Mouse (Mus musculus): ENCODE measurements around the gene Paqr9. TPM values are rescaled to one million over a fixed set of nuclear protein-coding genes. Genes with fewer than 3 reads are reported as not detected.
A peak's percentile ranks its signal among the peaks of the same experiment; 100 is the strongest.

Gene Paqr9
- polyA plus RNA-seq, 1 experiment: 16.5 TPM

DNA sequence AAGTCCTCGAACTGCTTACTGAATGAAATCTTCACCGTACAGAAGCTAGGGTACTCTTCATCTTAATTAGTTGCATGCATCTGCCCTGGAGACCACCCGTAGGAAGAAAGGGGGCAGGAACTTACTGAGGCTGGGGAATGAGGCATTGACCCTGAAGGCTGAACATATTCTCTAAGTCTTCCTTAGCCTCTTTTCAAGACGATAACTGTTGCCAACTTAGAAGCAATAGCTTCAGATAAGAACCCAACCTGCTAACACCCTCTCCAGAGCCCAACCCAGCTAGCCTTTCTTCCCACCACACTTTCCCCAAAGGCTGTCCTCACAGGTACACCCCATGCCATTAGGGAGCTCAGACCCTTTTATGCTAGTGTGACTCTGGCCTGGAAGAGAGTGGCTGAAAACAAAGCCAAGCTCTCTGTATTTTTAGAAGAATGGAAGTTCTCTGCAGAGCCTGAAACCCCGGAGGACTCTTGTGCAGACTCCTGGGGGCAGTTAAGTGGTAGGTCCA lies 4.2 kb upstream of the Paqr9 start:
- no peaks in the 10 kb centered on the region for H3K36me3 ChIP-seq (ENCODE audit: control insufficient read depth, insufficient read depth, low read length)
- H3K4me3 ChIP-seq (ENCODE audit: extremely low read depth, insufficient read depth, insufficient read length): no peak overlapping the region
- no peak for TF ChIP-seq CTCF (IDR thresholded peaks at IDR 0.05; ENCODE audit: extremely low read depth, insufficient read depth, insufficient read length, insufficient replicate concordance)
- H3K4me1 ChIP-seq (ENCODE audit: control insufficient read depth, insufficient read depth, insufficient read length): peaks cover 3% of the 10 kb centered on the region; the same call in 1 of the 2 replicates
- H3K27ac ChIP-seq (ENCODE audit: insufficient read depth, low read length): peak overlapping the region; percentile 74; the same call in 1 of the 2 replicates
- H3K27me3 ChIP-seq (ENCODE audit: control insufficient read depth, insufficient read depth, low read length): peaks cover 12% of the 10 kb centered on the region
- DNase-seq (ENCODE audit: low read depth in 1 of 2, low spot score in 2 of 2): no peak
- WGBS: 70% methylated on average over 5 of the region's 5 CpGs

DNA sequence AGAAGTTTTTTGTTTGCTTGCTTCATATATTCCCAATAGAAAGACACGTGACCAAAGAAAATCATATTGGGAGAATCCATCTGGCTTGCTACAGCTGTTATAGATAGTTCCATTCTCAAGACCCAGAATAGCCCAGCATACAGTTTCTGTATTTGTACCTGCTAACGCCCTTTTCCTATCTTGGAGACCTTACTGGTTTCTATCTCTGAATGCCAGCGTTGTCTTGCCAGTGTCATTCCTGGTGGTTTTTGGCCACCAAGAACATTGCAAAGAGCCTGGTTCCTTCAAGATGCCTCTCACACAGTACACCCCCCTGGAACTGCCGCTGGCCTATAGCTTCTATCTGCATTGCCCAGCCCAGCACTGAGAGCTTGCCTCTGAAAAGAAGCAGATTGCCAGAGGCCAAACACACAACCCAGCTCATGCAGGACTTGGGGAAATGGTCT lies 3.4 kb upstream of the Paqr9 start:
- Histone ChIP-seq H3K27me3 (ENCODE audit: control insufficient read depth, insufficient read depth, low read length) (peaks cover 12% of the 10 kb centered on the region), H3K4me1 (ENCODE audit: control insufficient read depth, insufficient read depth, insufficient read length) (peaks cover 3% of the 10 kb centered on the region; the same call in 1 of the 2 replicates), H3K4me3 (ENCODE audit: extremely low read depth, insufficient read depth, insufficient read length) (no peak overlapping the region), H3K36me3 (ENCODE audit: control insufficient read depth, insufficient read depth, low read length) (no peaks in the 10 kb centered on the region), H3K27ac (ENCODE audit: insufficient read depth, low read length) (peak overlapping the region; percentile 12; the same call in 1 of the 2 replicates)
- WGBS: 82% methylated on average over 4 of the region's 4 CpGs
- TF ChIP-seq CTCF (IDR thresholded peaks at IDR 0.05; ENCODE audit: extremely low read depth, insufficient read depth, insufficient read length, insufficient replicate concordance): no peak
- no peak for TF ChIP-seq POLR2A (IDR thresholded peaks at IDR 0.05; ENCODE audit: low read depth, low read length)
- no peak for DNase-seq (ENCODE audit: low read depth in 1 of 2, low spot score in 2 of 2)

DNA sequence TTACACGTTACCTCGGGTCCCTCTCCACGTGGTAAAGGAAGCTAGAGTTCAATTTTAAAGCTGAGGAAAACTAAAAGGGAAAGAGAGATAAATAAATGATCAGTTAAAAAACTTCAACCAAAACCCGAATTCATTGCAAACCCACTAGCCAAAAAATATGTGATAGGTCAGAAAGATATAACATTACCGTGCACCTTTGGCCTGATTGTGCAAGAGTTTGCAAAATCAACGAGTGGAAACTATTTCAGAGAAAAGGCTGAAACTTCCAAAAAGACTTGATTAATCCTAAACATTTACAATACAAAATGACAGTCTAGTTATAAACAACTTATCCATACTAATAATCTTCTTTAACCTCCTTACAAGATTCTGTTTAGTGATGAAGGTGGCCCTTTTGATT lies 1.7 kb upstream of the Paqr9 start:
- Histone ChIP-seq H3K27me3 (ENCODE audit: control insufficient read depth, insufficient read depth, low read length) (peaks cover 12% of the 10 kb centered on the region), H3K36me3 (ENCODE audit: control insufficient read depth, insufficient read depth, low read length) (no peaks in the 10 kb centered on the region), H3K27ac (ENCODE audit: insufficient read depth, low read length) (no peak overlapping the region), H3K4me1 (ENCODE audit: control insufficient read depth, insufficient read depth, insufficient read length) (peaks cover 3% of the 10 kb centered on the region; the same call in 1 of the 2 replicates), H3K4me3 (ENCODE audit: extremely low read depth, insufficient read depth, insufficient read length) (no peak overlapping the region)
- no peak for DNase-seq (ENCODE audit: low read depth in 1 of 2, low spot score in 2 of 2)
- 62% methylated on average over 6 of the region's 6 CpGs for WGBS
- TF ChIP-seq POLR2A (IDR thresholded peaks at IDR 0.05; ENCODE audit: low read depth, low read length) (no peak), CTCF (IDR thresholded peaks at IDR 0.05; ENCODE audit: extremely low read depth, insufficient read depth, insufficient read length, insufficient replicate concordance) (no peak)

DNA sequence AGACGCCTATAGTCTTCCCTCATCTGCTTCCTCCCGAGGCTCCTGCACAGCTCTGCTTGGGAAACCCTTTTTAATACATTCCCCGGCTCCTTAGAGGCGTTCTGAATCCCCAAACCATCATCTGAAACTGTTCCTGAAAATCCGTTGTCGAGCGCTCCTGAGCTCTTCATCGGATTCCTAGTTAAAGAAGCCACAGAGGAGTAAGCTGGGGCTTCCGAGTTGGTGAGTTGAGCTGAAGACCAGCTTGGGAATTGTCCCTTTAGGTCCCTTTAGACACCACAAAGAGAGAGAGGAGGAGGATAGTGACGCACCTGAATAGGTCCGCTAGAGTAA lies 765 bp upstream of the Paqr9 start:
- 21% methylated on average over 11 of the region's 11 CpGs for WGBS
- no peak for DNase-seq (ENCODE audit: low read depth in 1 of 2, low spot score in 2 of 2)
- Histone ChIP-seq H3K36me3 (ENCODE audit: control insufficient read depth, insufficient read depth, low read length) (no peaks in the 10 kb centered on the region), H3K27me3 (ENCODE audit: control insufficient read depth, insufficient read depth, low read length) (peaks cover 12% of the 10 kb centered on the region), H3K4me1 (ENCODE audit: control insufficient read depth, insufficient read depth, insufficient read length) (peaks cover 3% of the 10 kb centered on the region; the same call in 1 of the 2 replicates), H3K4me3 (ENCODE audit: extremely low read depth, insufficient read depth, insufficient read length) (no peak overlapping the region), H3K27ac (ENCODE audit: insufficient read depth, low read length) (peak overlapping the region; percentile 40; the same call in 1 of the 2 replicates)
- TF ChIP-seq CTCF (IDR thresholded peaks at IDR 0.05; ENCODE audit: extremely low read depth, insufficient read depth, insufficient read length, insufficient replicate concordance): no peak
- no peak for TF ChIP-seq POLR2A (IDR thresholded peaks at IDR 0.05; ENCODE audit: low read depth, low read length)

DNA sequence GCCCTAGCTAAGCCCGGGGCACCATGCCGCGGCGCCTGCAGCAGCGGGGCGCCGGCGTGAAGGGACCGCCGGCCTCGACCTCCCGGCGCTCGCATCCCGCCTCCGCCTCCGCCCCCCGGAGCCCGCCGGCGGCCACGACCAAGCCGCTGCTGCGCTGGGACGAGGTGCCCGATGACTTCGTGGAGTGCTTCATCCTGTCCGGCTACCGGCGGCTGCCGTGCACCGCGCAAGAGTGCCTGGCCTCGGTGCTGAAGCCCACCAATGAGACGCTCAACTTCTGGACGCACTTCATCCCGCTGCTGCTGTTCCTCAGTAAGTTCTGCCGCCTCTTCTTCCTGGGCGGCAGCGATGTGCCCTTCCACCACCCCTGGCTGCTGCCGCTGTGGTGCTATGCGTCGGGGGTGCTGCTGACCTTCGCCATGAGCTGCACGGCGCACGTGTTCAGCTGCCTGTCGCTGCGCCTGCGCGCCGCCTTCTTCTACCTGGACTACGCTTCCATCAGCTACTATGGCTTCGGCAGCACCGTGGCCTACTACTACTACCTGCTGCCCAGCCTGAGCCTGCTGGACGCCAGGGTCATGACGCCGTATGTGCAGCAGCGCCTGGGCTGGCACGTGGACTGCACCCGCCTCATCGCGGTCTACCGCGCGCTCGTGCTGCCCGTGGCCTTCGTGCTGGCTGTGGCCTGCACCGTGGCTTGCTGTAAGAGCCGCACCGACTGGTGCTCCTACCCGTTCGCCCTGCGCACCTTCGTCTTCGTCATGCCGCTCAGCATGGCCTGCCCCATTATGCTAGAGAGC lies 679 bp downstream of the Paqr9 start:
- H3K27me3 ChIP-seq (ENCODE audit: control insufficient read depth, insufficient read depth, low read length): peaks cover 12% of the 10 kb centered on the region
- no peaks in the 10 kb centered on the region for H3K36me3 ChIP-seq (ENCODE audit: control insufficient read depth, insufficient read depth, low read length)
- TF ChIP-seq CTCF (IDR thresholded peaks at IDR 0.05; ENCODE audit: extremely low read depth, insufficient read depth, insufficient read length, insufficient replicate concordance) (no peak), POLR2A (IDR thresholded peaks at IDR 0.05; ENCODE audit: low read depth, low read length) (no peak)
- no peak for DNase-seq (ENCODE audit: low read depth in 1 of 2, low spot score in 2 of 2)
- peak overlapping the region; percentile 41; the same call in 1 of the 2 replicates for H3K4me3 ChIP-seq (ENCODE audit: extremely low read depth, insufficient read depth, insufficient read length)
- 21% methylated on average over 66 of the region's 78 CpGs for WGBS
- H3K4me1 ChIP-seq (ENCODE audit: control insufficient read depth, insufficient read depth, insufficient read length): peaks cover 3% of the 10 kb centered on the region; the same call in 1 of the 2 replicates
- peak overlapping the region; percentile 74 for H3K27ac ChIP-seq (ENCODE audit: insufficient read depth, low read length)

DNA sequence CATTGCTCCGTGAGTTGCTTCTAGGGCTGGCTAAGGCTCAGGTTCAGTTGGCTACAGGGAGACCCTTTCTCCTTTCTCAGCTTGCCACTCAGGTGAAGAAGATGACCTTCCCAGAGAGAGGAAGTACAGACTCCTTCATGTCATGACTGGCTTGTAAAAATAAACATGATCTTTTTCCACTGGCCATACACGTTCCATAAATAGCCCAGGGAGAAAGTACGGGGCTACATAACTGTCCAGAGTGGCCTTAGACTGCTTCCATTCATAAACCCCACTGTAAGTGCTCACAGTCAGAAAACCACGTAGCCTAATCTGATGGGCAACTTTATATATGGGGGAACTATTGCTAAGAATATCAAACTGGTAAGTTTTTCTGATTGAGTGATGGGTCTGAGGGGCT lies 4.6 kb downstream of the Paqr9 start:
- DNase-seq (ENCODE audit: low read depth in 1 of 2, low spot score in 2 of 2): no peak
- 64% methylated on average over 4 of the region's 4 CpGs for WGBS
- TF ChIP-seq CTCF (IDR thresholded peaks at IDR 0.05; ENCODE audit: extremely low read depth, insufficient read depth, insufficient read length, insufficient replicate concordance): no peak
- no peak for TF ChIP-seq POLR2A (IDR thresholded peaks at IDR 0.05; ENCODE audit: low read depth, low read length)
- H3K27ac ChIP-seq (ENCODE audit: insufficient read depth, low read length): no peak overlapping the region
- H3K36me3 ChIP-seq (ENCODE audit: control insufficient read depth, insufficient read depth, low read length): no peaks in the 10 kb centered on the region
- H3K27me3 ChIP-seq (ENCODE audit: control insufficient read depth, insufficient read depth, low read length): peaks cover 10% of the 10 kb centered on the region
- no peak overlapping the region for H3K4me3 ChIP-seq (ENCODE audit: extremely low read depth, insufficient read depth, insufficient read length)
- H3K4me1 ChIP-seq (ENCODE audit: control insufficient read depth, insufficient read depth, insufficient read length): peaks cover 3% of the 10 kb centered on the region; the same call in 1 of the 2 replicates

DNA sequence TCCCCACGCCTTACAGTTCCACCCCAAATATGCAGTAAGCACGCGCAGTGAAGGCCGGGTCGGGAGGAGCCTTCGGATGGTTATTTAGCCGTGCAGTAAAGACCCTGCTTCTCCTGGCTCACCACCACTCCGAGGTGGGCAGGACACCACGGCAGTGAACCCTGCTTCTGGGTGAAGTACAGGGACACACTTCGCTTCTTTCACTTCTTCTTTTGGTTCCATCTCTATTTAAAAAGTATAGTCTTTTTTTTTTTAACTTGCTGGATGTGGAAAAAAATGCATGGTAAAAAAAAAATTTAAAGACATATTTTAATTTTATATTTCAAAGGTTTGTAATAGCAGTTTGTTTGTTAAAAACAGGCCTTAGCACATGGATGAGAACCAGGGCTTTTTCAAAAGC lies 6.9 kb downstream of the Paqr9 start:
- H3K27me3 ChIP-seq (ENCODE audit: control insufficient read depth, insufficient read depth, low read length): no peaks in the 10 kb centered on the region; the same call in 1 of the 2 replicates

More for the DNA sequence above, 6.9 kb downstream of the Paqr9 start:
- WGBS: 63% methylated on average over 10 of the region's 10 CpGs
- no peaks in the 10 kb centered on the region for H3K36me3 ChIP-seq (ENCODE audit: control insufficient read depth, insufficient read depth, low read length)
- 0 out of 2 replicates have a peak overlapping the region, but pooled peaks have one; percentile 4 for H3K27ac ChIP-seq (ENCODE audit: insufficient read depth, low read length)
- TF ChIP-seq CTCF (IDR thresholded peaks at IDR 0.05; ENCODE audit: extremely low read depth, insufficient read depth, insufficient read length, insufficient replicate concordance) (no peak), POLR2A (IDR thresholded peaks at IDR 0.05; ENCODE audit: low read depth, low read length) (no peak)
- no peak overlapping the region for H3K4me3 ChIP-seq (ENCODE audit: extremely low read depth, insufficient read depth, insufficient read length)
- no peak for DNase-seq (ENCODE audit: low read depth in 1 of 2, low spot score in 2 of 2)
- H3K4me1 ChIP-seq (ENCODE audit: control insufficient read depth, insufficient read depth, insufficient read length): no peaks in the 10 kb centered on the region
